Mouse (Mus musculus): ENCODE data around the gene Kcne3. TPM values are rescaled to one million over a fixed set of nuclear protein-coding genes. Genes with fewer than 3 reads are reported as not detected.

Kcne3 gene
- polyA plus RNA-seq, 1 experiment from 2014 or later = 28.9 TPM

- no peaks in the 10 kb centered on the region for H3K4me1 ChIP-seq (replicated peaks; ENCODE audit: control insufficient read depth, insufficient read depth, low read length)
- ATAC-seq = peak; percentile 96
- H3K9ac ChIP-seq (ENCODE audit: low read depth, low read length) = peak within 1 kb of the TSS; percentile 54
- no peaks in the 10 kb centered on the region for H3K9me3 ChIP-seq (ENCODE audit: control insufficient read depth)
- peak within 1 kb of the TSS; percentile 86 for H3K27ac ChIP-seq (ENCODE audit: low read depth, low read length)
- TF ChIP-seq CTCF (IDR thresholded peaks at IDR 0.05; ENCODE audit: low read depth) = peak; percentile 66
- no peaks in the 10 kb centered on the region for H3K36me3 ChIP-seq (ENCODE audit: control insufficient read depth, insufficient read depth)
- H3K27me3 ChIP-seq (replicated peaks; ENCODE audit: control insufficient read depth, insufficient read depth, low read length) = no peaks in the 10 kb centered on the region
- H3K4me3 ChIP-seq (ENCODE audit: low read depth, low read length) = peak within 1 kb of the TSS; percentile 55
- WGBS = under 1% methylated on average over 78 of the region's 78 CpGs
- peak within 1 kb of the TSS; percentile 81 for H3K4me2 ChIP-seq (replicated peaks; ENCODE audit: low read depth)
Measured at GRCm38 (mm10) chr7:100159105-100159841, 17.0 kb upstream of the Kcne3 start, which contains the start of gene Lipt2. Lipt2 (plus strand) TSS chr7:100159277.

- Histone ChIP-seq H3K27me3 (replicated peaks; ENCODE audit: control insufficient read depth, insufficient read depth, low read length) (no peaks in the 10 kb centered on the region), H3K9ac (ENCODE audit: low read depth, low read length) (no peak overlapping the region), H3K4me3 (ENCODE audit: low read depth, low read length) (peak overlapping the region; percentile 55), H3K27ac (ENCODE audit: low read depth, low read length) (no peak overlapping the region), H3K9me3 (ENCODE audit: control insufficient read depth) (no peaks in the 10 kb centered on the region), H3K36me3 (ENCODE audit: control insufficient read depth, insufficient read depth) (no peaks in the 10 kb centered on the region), H3K4me1 (replicated peaks; ENCODE audit: control insufficient read depth, insufficient read depth, low read length) (no peaks in the 10 kb centered on the region), H3K4me2 (replicated peaks; ENCODE audit: low read depth) (peak overlapping the region; percentile 81)
- 57% methylated on average over 7 of the region's 7 CpGs for WGBS
- TF ChIP-seq CTCF (IDR thresholded peaks at IDR 0.05; ENCODE audit: low read depth) = no peak
- no peak for ATAC-seq
Measured at GRCm38 (mm10) chr7:100160006-100160405, 16.3 kb upstream of the Kcne3 start.

GRCm38 (mm10) chr7:100163506-100163905 lies 12.8 kb upstream of the Kcne3 start:
- Histone ChIP-seq H3K27ac (ENCODE audit: low read depth, low read length) (no peak overlapping the region), H3K27me3 (replicated peaks; ENCODE audit: control insufficient read depth, insufficient read depth, low read length) (no peaks in the 10 kb centered on the region), H3K4me2 (replicated peaks; ENCODE audit: low read depth) (no peak overlapping the region), H3K9me3 (ENCODE audit: control insufficient read depth) (no peaks in the 10 kb centered on the region), H3K9ac (ENCODE audit: low read depth, low read length) (no peak overlapping the region), H3K4me1 (replicated peaks; ENCODE audit: control insufficient read depth, insufficient read depth, low read length) (no peaks in the 10 kb centered on the region), H3K36me3 (ENCODE audit: control insufficient read depth, insufficient read depth) (no peaks in the 10 kb centered on the region), H3K4me3 (ENCODE audit: low read depth, low read length) (no peak overlapping the region)
- no peak for ATAC-seq
- WGBS = 83% methylated on average over 4 of the region's 4 CpGs
- TF ChIP-seq CTCF (IDR thresholded peaks at IDR 0.05; ENCODE audit: low read depth) = no peak

- no peak overlapping the region for H3K27ac ChIP-seq (ENCODE audit: low read depth, low read length)
- ATAC-seq = no peak
- no peaks in the 10 kb centered on the region for H3K4me1 ChIP-seq (replicated peaks; ENCODE audit: control insufficient read depth, insufficient read depth, low read length)
- no peaks in the 10 kb centered on the region for H3K36me3 ChIP-seq (ENCODE audit: control insufficient read depth, insufficient read depth)
- H3K9me3 ChIP-seq (ENCODE audit: control insufficient read depth) = no peaks in the 10 kb centered on the region
- no peak overlapping the region for H3K9ac ChIP-seq (ENCODE audit: low read depth, low read length)
- TF ChIP-seq CTCF (IDR thresholded peaks at IDR 0.05; ENCODE audit: low read depth) = no peak
- no peak overlapping the region for H3K4me3 ChIP-seq (ENCODE audit: low read depth, low read length)
- no peaks in the 10 kb centered on the region for H3K27me3 ChIP-seq (replicated peaks; ENCODE audit: control insufficient read depth, insufficient read depth, low read length)
- 75% methylated on average over 11 of the region's 11 CpGs for WGBS
- no peak overlapping the region for H3K4me2 ChIP-seq (replicated peaks; ENCODE audit: low read depth)
Measured at GRCm38 (mm10) chr7:100168654-100169053, 7.6 kb upstream of the Kcne3 start.

GRCm38 (mm10) chr7:100170756-100171155 lies 5.5 kb upstream of the Kcne3 start:
- Histone ChIP-seq H3K4me3 (ENCODE audit: low read depth, low read length) (no peak overlapping the region), H3K9me3 (ENCODE audit: control insufficient read depth) (no peaks in the 10 kb centered on the region), H3K4me2 (replicated peaks; ENCODE audit: low read depth) (no peak overlapping the region), H3K36me3 (ENCODE audit: control insufficient read depth, insufficient read depth) (no peaks in the 10 kb centered on the region), H3K27me3 (replicated peaks; ENCODE audit: control insufficient read depth, insufficient read depth, low read length) (no peaks in the 10 kb centered on the region), H3K27ac (ENCODE audit: low read depth, low read length) (no peak overlapping the region), H3K9ac (ENCODE audit: low read depth, low read length) (no peak overlapping the region), H3K4me1 (replicated peaks; ENCODE audit: control insufficient read depth, insufficient read depth, low read length) (no peaks in the 10 kb centered on the region)
- 62% methylated on average over 4 of the region's 4 CpGs for WGBS
- ATAC-seq = no peak
- no peak for TF ChIP-seq CTCF (IDR thresholded peaks at IDR 0.05; ENCODE audit: low read depth)

- ATAC-seq = peak; percentile 92
- WGBS = 9% methylated on average over 30 of the region's 30 CpGs
- Histone ChIP-seq H3K4me1 (replicated peaks; ENCODE audit: control insufficient read depth, insufficient read depth, low read length) (0 out of 2 replicates have a peak, but pooled peaks cover 3% of the 10 kb centered on the region), H3K27ac (ENCODE audit: low read depth, low read length) (peak overlapping the region; percentile 60), H3K4me2 (replicated peaks; ENCODE audit: low read depth) (peak overlapping the region; percentile 85), H3K27me3 (replicated peaks; ENCODE audit: control insufficient read depth, insufficient read depth, low read length) (no peaks in the 10 kb centered on the region), H3K9ac (ENCODE audit: low read depth, low read length) (peak overlapping the region; percentile 40), H3K9me3 (ENCODE audit: control insufficient read depth) (no peaks in the 10 kb centered on the region), H3K36me3 (ENCODE audit: control insufficient read depth, insufficient read depth) (no peaks in the 10 kb centered on the region), H3K4me3 (ENCODE audit: low read depth, low read length) (peak overlapping the region; percentile 51)
- TF ChIP-seq CTCF (IDR thresholded peaks at IDR 0.05; ENCODE audit: low read depth) = no peak
Measured at GRCm38 (mm10) chr7:100178016-100178890, 2.0 kb downstream of the Kcne3 start.
